Mouse (Mus musculus): ENCODE data around the gene Setdb2.
"Not testable (repeated sequence)": the region's sequence is repeated elsewhere in the genome, so short reads cannot be mapped to it uniquely, and the experiment has no call there.

Gene Setdb2

DNA sequence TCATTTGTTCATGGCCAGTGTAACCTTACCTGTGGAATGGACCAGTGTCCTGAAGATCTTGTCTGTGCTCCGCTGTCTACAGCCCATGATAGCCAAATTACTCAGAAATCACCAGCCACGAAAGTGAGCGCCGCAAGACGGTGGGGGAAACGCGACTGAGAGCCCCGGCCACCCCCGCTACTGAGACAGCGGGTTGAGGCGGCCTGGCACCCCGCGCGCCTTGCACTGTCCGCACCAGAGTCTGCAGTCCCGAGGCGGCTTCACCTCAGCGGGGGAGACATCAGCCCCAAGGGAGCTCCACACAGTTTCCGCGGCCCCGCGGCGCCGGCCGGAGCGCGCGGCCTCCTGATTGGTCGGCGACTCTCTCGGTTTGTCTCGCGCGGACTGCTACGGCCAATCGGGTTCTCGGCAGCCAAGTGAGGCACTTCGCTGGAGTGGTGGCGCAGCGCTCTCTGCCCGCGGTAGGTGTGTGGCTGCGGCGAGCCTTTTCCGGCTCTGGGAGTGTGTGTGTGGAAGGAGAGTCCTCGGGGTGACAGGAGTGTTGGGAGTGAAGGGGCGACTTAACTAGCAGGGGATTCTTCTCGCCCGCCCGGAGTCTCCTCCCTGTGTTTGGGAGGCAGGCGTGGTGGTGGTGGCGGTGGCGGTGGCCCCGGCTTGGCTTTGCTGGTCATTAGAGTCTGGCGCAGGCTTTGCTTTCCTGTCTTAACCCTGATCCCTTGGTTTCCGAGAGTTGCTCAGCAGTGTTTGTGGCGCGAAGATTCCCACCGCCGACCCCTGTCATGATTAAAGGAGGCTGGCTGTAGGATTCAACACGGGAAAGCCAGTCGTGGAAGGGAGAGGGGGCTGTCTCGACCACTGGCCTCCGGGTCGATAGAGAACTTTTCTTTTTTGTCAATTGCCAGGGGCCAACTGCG is at the start of gene Setdb2, which contains the start of gene Cab39l:
Gene Setdb2 (minus strand): TSS at position 327 of the 914 bp plus-strand sequence.
Gene Cab39l (plus strand): TSS at position 415 of the 914 bp plus-strand sequence.
- DNase-seq: peak; percentile 95

DNA sequence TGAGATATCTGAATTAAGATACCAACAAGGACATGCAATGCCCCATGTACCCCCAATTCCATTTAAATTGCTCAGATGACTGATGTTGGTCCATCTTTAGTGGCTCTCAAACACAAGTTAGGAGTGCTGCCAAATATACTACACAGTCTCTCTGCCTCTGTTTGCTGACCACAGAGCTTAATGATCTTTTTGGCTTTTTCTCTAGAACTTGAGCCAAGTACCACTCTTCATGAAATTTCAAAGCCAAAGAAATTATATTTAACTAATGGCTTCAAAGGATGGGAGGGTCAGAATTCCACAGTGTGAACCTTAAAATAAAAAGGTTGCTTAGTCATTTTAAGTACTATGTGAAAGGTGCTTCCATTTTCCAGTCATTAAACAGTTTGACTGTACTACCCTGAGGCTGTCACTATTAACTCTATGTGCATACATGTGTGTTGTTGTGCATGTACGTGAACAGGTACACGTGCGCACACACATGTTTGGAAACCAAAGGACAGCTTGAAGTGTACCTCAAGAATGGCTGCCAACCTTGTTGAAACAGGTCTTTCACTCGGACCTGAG is 44.6 kb upstream of the Setdb2 start:
- no peak for DNase-seq

DNA sequence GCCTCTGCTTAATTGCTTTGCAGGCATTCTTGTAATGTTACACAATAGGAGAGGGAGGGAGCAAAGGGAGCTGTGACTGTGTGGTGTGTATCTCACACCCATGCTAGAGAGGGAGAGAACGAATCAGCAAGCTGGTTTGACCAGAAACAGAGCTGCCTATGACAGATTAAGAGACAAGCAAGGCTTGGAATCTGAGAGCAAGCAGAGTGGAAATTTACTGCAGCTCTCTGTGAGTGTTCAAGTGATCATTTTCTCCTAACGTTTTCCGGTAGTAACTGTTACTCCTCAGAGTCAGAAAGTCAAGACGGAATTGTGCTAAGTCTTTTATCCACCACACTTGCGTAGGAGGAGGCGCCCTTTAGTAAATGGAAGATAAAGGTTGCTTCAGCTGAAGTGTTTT is 38.0 kb upstream of the Setdb2 start:
- peak; percentile 39 for DNase-seq

DNA sequence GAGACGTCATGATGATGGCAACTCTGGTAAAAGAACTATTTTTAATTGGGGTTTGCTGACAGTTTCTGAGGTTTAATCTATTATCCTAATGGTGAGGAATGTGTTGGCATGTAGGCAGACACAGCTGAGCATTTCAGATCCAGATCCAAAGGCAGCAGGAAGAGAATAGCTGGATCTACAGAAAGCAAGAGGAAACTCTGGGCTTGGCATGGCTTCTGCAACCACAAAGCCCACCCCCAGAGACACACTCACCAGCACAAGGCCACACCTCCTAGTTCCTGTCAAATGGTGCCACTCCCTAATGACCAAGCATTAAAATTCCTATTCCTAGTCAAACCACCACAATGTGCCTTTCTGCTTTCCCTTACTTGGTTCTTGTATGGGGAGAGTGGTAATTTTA is 30.1 kb upstream of the Setdb2 start:
- DNase-seq: no peak

DNA sequence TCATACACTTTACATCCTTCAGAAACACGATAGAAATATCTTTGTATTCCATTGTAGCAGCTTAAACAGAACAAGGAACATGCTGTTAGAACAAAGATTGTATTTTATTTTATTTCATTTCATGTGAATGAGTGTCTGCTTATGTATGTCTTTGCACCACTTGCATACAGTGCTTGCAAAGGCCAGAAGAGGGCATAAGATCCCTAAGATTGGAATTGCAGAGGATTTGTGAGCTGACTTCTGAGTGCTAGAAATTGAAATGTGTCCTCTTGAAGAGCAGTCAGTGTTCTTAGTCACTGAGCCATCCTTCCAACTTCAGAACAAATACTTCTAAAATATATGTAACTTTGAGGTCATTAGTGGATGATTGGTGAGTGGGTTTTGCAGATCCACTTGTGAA is 27.1 kb upstream of the Setdb2 start:
- DNase-seq: no peak

DNA sequence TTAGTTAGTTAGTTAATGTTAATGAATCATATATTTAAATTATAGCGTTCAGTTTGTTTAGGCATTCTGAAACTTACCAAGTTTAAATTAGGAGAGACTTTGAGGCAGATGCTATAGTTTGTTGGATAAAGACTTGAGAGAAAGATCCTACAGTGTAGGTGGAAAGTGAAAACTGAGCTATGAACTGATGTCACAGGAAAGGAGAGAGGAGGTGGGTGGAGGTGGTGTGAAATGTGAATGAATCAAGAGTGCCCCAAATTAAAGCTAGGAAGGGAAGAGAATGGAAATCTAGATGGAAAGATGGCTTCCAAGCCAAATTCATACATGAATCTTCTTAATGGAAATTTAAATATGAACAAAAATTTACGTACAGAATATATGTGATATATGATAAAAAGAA is 25.8 kb upstream of the Setdb2 start:
- no peak for DNase-seq

DNA sequence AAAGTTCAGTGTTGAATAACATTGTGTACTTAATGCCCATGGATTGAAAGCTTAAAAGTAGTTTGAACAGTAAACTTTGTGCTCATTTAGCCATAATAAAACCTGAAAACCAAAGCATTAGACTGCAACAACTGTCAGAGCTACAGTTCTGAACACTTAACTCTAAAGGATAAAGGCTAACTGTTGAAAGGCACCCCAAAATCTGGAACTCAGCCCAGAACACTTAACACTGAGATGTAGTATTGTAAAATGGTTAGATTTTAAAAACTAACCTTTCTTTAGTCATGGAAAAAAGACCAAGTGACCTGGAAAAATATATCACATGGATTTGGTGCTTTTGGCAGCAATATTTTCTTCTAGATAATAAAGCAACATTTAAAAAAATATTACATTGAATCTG is 7.3 kb upstream of the Setdb2 start:
- no peak for DNase-seq

DNA sequence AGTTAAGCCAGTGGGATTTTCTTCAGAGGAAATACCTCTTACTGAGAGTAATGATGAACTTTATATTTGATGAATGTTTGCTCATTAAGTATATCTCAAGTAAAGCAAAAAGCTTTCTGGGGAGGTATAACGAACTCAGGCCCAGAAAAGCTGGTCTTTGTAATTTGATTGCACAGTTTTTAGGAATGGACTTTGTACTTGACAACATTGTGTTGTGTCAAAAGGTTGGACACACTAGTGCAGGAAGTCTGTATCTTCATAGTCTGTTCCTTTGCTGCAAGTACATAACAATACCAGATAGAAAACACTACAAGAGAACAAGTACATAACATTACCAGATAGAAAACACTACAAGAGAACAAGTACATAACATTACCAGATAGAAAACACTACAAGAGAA is 4.7 kb upstream of the Setdb2 start:
- DNase-seq: no peak

DNA sequence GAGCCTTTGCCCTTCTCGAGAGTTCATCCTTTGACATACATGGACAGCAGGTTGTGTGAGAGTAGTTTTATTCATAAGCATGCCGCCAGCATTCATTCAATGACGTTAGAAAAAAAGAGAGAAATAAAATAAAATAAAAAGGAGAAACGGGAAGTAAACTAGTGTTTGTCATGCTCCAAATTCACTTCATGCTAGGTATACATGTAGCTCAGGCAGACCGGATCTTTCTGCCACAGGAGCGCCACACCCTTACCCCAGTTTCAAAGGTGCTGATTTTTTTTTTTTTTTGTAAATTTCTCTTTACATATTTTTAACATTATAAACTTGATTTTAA is 755 bp upstream of the Setdb2 start:
- no peak for DNase-seq

DNA sequence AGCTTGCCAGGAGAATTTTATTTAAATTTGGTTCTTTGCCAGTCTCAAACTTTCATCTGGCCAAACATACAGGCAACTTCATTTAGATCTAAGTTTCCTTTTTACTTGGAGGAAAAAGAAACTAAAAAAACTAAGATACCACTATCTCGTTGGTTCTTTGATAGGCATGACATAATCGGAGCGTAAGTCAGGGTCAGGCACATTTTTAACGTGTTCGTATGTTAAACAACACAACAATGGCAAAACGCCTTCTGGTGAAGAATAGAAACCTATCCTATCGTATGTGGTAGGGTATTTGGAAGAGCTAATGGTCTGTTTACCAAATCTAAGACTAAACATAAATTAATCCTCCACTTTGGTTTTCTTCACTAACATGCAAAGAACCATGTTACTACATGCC is 645 bp downstream of the Setdb2 start:
- no peak for DNase-seq

DNA sequence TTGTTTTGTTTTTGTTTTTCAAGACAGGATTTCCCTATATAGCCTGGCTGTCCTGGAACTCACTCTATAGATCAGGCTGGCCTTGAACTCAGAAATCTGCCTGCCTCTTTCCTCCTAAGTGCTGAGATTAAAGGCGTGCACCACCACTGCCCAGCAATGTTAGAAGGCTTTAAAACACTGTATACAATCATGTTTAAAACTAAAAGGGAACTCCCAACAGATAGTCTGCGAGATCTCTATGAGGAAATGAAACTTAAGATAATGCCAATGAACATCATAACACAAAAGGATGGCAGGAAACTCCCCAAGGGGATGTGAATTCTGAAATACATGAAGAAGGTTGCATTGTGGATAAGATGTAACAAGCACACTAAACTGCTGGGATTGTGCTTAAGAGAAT is 2.2 kb downstream of the Setdb2 start:
- no peak for DNase-seq

DNA sequence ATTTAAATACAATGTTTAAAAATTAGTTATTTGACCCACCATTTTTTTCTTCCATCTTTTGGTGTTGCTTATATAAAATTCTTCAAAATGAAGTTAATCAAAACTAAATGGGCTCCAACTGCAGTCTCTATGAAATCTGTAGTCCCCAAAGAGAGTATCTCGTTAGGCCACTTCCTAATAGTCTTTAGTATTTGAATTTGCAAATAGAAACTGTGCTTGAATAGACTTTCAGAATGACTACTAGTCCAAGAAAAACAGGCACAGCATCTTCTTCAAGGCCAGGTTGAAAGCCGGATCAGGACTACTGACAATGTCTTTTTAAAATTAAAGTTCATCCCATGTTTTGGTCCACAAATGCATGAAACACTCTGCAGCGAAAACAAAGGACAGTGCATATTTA is 3.3 kb downstream of the Setdb2 start:
- DNase-seq: no peak

DNA sequence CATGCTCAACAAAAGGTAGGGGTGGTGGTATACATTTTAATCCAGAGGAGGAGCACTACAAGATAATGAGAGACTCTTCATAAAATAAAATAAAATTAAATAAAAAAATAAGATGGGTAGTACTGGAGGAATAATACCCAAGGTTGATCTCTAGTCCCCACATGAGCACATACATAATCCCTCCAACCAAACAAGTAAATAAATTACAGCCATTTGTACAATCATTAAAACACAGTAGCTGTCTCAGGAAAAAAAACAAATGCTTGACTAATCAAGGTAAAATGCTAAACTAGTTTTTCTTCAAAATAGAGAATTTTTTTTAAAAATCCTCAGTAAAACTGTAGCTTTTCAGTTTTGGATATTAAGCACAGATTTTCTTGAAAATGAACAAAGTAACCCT is 5.5 kb downstream of the Setdb2 start:
- DNase-seq: no peak

DNA sequence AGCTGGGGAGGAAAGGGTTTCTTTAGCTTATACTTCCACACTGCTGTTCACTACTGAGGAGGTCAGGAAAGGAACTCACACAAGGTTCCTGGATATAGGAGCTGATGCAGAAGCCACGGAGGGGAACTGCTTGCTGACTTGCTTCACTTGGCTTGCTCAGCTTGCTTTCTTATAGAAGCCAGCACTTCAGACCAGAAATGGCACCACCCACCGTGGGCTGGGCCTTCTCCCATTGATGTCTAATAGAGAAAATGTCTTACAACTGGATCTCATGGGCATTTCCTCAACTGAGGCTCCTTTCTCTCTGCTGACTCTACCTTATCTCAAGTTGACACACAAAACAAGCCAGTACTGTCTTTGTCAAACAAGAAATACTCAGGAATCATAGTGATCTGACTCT is 6.8 kb downstream of the Setdb2 start:
- no peak for DNase-seq

DNA sequence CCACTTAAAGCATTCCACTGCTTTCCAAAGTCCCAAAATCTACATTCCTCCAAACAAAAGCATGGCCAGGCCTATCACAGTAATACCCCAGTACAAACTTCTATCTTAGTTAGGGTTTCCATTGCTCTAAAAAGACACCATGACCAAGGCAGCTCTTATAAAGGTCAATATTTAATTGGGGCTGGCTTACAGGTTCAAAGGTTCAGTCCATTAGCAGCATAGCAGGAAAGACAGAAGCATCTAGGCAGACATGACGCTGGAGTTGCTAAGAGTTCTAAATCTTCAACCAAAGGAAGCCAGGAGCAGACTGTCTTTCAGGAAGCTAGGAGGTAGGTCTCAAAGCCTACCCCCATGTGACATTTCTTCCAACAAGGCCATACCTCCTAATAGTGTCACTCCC is 10.1 kb downstream of the Setdb2 start:
- DNase-seq: no peak

DNA sequence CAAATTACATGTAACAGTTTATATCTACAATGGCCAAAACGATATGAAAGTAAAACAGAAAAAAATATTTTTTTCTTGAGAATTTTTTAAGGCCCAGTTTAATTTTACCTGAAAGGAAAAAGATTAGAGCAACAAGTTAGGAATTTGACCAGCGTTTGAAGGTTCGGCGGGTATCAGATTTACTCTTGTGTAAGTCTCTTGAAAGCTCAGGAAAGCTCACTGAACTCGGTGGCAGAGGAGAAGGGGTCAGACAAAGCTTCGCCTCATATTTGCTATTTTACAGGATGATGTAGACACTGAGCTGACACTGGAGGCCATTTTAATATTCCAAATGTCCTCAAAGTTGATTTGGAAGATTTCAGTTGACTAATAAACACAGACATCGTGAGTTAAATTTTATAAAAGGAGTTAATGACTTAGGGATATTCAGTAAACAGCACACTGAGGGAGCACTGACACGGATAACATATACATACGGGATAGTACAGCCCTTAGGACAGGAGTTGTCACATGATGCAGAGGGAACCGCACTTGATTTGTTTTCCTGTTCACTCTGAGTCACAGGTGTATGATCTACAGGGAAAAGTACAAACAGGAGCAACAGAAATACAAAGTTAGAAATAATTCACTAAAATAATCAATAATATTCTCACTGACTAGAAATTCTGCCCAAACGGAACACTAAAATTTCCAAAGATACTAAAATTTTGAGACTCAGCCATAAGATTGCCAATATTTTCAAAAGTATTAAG is 17.6 kb downstream of the Setdb2 start:
- DNase-seq: no peak

DNA sequence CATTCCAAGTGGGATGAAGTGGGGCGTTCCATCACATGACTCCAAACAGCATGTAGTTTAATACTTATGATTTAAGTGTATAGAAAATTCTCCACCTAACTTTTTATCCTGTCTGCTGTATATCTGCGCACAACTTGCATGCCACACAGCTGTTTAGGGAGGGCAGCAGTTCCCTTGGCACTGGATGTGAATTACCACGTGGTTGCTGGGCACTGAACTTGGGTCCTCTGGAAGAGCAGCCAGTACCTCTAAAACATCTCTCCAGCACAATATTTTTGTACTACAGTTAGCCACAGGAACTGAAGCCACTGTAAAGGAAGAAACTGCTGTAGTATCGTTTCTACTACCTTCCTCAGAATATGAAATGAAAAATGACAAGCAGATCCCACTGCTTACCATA is 22.5 kb downstream of the Setdb2 start:
- DNase-seq: no peak

DNA sequence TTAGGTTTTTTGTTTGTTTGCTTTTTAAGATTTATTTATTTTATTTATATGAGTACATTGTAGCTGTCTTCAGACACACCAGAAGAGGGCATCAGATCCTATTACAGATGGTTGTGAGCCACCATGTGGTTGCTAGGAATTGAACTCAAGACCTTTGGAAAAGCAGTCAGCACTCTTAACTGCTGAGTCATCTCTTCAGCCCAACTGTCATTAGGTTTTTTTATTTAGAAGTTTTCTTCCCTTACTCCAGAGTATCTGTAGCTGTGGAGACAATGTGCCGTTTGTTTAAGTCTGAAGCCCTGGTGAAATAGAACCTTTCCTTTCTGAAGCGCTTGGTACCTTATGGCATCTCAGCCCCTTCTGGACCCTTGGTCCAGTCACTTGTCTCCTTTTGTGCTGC is 25.7 kb downstream of the Setdb2 start:
- DNase-seq: not testable (repeated sequence)

DNA sequence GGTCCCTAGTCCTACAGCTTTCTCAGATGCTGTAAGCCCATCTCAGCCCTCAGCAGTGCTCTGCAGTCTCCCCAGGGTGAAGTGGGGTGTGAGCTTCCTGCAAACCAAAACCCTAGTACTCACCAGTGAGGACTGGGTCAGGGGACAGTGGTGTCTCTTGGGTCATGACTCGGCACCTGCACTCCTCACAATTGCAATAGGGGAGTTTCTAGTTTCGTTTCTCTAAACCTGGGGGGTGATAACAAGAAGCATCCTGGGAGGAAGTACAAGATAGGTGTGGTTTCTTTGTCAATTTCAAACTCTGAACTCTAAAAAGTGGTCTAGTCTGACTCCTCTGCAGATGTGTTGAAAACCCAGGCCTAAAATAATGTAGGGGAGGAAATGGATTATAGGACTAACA is 43.7 kb downstream of the Setdb2 start:
- no peak for DNase-seq

DNA sequence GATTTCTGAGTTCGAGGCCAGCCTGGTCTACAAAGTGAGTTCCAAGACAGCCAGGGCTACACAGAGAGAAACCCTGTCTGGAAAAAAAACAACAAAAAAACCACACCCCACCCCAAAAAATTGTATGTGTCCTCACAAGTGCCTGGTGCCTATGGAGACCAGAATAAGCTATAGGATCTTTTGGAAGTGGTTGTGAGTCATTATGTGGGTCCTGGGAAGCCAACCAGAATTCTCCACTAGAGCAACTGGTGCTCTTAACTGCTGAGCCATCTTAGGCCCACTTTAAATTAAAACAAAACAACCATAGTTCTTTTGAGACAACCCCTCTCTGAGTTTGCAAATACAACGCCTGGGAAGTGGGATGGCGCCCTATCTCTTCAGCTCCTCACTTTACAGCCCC is 45.4 kb downstream of the Setdb2 start, which contains the start of gene Phf11c:
Gene Phf11c (minus strand): TSS at position 101 of the 400 bp plus-strand sequence.
- DNase-seq: no peak

DNA sequence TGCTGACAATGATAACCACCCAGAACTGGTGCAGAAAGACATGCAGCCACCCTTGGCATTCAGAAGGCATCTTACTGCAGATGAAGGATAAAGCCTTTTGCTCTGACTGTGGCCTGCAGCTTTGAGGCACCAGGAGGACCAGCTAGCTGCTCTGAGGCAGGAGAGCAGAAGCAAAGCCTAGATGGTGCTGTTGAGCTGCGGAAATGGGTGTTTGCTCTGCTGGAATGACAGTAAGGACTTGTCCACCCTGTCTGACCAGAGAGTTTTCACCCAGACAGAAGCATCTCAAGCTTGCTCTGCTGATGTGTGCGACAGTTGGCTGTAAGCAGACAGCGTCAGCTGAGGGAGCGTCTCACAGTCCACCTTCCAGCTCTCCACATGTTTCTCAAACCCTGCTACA is 50.5 kb downstream of the Setdb2 start:
- DNase-seq: peak; percentile 32

DNA sequence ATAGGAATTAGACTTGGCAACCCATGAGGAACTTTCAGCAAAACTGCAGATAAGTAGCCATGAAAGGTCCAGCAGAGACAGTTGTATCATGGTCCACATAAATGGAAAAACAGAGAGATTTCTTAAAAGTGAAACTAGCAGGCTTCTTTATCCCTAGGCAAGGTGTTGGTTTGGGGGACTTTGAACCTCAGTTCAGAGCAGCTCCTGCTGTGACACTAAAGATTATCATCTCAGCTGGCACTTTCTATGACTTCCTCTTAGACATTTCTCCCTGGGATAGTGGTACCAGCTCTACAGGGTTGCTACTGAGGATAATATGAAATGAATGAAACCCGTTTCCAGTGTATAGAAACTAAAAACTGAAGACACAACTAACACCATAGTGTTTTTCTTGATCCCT is 51.2 kb downstream of the Setdb2 start:
- DNase-seq: no peak

DNA sequence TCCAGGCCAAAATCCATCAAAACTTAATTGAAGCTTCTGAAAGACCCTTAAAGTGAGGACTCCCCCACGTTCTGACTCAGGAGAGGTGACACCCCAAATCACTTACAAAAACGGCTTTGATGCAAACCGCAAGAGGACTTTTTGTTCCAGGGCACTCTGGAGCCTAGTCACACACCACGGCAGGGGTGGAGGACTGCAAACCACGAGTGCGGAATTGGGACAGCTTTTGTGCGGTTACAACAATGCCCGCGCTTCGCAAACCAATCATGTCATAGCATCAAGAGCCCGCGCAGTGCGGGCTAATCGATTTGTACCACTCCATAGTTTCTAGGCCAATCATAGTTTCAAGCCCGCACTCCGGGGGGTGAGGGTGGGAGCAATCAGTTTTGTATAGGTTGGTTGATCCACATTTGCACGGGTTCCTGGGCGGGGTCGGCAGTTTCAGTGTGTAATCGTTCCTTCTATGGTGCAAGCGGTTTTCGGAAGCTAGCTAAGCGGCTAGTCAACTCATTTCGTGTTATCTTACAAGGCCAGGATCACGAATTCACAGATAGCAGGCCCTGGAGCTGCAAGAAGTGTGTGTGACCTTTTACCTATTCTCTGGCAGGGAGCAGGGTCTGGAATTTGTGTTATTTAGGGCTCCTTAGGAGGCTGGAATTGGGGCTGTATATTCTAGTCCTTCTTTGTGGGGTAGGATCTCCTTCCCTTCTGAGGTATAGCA is 70.2 kb downstream of the Setdb2 start:
- DNase-seq: no peak
